Comparison of ENCODE assay signal across 8 mouse cellular contexts in genomic region chr4:129190538-129190937, GRCm38 (mm10). TPM values are rescaled to one million over a fixed set of nuclear protein-coding genes. Genes with fewer than 3 reads are reported as not detected.
DNase-seq lines count a peak whose midpoint lies in the region; ATAC-seq and TF ChIP-seq lines count a peak whose summit lies in the region.

No protein-coding gene starts in this region.

- H3K4me1 ChIP-seq in lung, embryonic 15.5 days = peaks cover 19% of the 10 kb centered on the region
- H3K4me1 ChIP-seq in bone marrow macrophage, adult 2 months (ENCODE audit: control insufficient read depth, insufficient read depth, low read length) = peaks cover 14% of the 10 kb centered on the region
- peaks cover 15% of the 10 kb centered on the region for H3K4me1 ChIP-seq in forebrain, postnatal 0 days (ENCODE audit: insufficient read depth)
- H3K4me1 ChIP-seq in limb, embryonic 10.5 days = peaks cover 25% of the 10 kb centered on the region
- H3K4me1 ChIP-seq in neural tube, embryonic 12.5 days = peaks cover 26% of the 10 kb centered on the region

- peak overlapping the region; percentile 65 for H3K4me2 ChIP-seq in lung, embryonic 15.5 days
- peak overlapping the region; percentile 76 for H3K4me2 ChIP-seq in forebrain, postnatal 0 days (ENCODE audit: low read depth)
- peak overlapping the region; percentile 88 for H3K4me2 ChIP-seq in neural tube, embryonic 12.5 days (replicated peaks)

- H3K27ac ChIP-seq in lung, embryonic 15.5 days = peak overlapping the region; percentile 79; the same call in 1 of the 2 replicates
- H3K27ac ChIP-seq in bone marrow macrophage, adult 2 months (ENCODE audit: insufficient read depth, low read depth, low read length) = peak overlapping the region; percentile 73
- peak overlapping the region; percentile 86 for H3K27ac ChIP-seq in forebrain, postnatal 0 days (ENCODE audit: low read depth, low read length)
- peak overlapping the region; percentile 89 for H3K27ac ChIP-seq in limb, embryonic 10.5 days
- no peak overlapping the region for H3K27ac ChIP-seq in neural tube, embryonic 12.5 days

- H3K36me3 ChIP-seq in lung, embryonic 15.5 days = no peaks in the 10 kb centered on the region
- H3K36me3 ChIP-seq in forebrain, postnatal 0 days (ENCODE audit: insufficient read depth) = peaks cover 15% of the 10 kb centered on the region
- H3K36me3 ChIP-seq in limb, embryonic 10.5 days = peaks cover 30% of the 10 kb centered on the region
- H3K36me3 ChIP-seq in neural tube, embryonic 12.5 days = peaks cover 21% of the 10 kb centered on the region; the same call in 1 of the 2 replicates

- no peak for ATAC-seq in lung, embryonic 15.5 days (ENCODE audit: borderline replicate concordance, extremely low read depth, low FRiP score, low TSS enrichment)
- ATAC-seq in forebrain, postnatal 0 days = no peak
- no peak for ATAC-seq in neural tube, embryonic 12.5 days (ENCODE audit: low FRiP score, low read depth)

- TF ChIP-seq POLR2A in bone marrow macrophage, adult 2 months (IDR thresholded peaks at IDR 0.05; ENCODE audit: borderline replicate concordance, low read depth, low read length) = no peak

- H3K27me3 ChIP-seq in lung, embryonic 15.5 days = no peaks in the 10 kb centered on the region
- H3K27me3 ChIP-seq in forebrain, postnatal 0 days (ENCODE audit: insufficient read depth, low read length) = no peaks in the 10 kb centered on the region
- no peaks in the 10 kb centered on the region for H3K27me3 ChIP-seq in limb, embryonic 10.5 days (ENCODE audit: low read depth, poor library complexity, severe bottlenecking)
- no peaks in the 10 kb centered on the region for H3K27me3 ChIP-seq in neural tube, embryonic 12.5 days (replicated peaks)

- H3K4me3 ChIP-seq in lung, embryonic 15.5 days = peak overlapping the region; percentile 92
- peak overlapping the region; percentile 94 for H3K4me3 ChIP-seq in bone marrow macrophage, adult 2 months (ENCODE audit: insufficient read depth, low read length)
- peak overlapping the region; percentile 91 for H3K4me3 ChIP-seq in forebrain, postnatal 0 days (ENCODE audit: low read depth, low read length)
- peak overlapping the region; percentile 99 for H3K4me3 ChIP-seq in limb, embryonic 10.5 days
- H3K4me3 ChIP-seq in neural tube, embryonic 12.5 days = peak overlapping the region; percentile 90

- no peak for TF ChIP-seq CTCF in bone marrow macrophage, adult 2 months (IDR thresholded peaks at IDR 0.05; ENCODE audit: low read depth, low read length)
- TF ChIP-seq CTCF in forebrain, postnatal 0 days (IDR thresholded peaks at IDR 0.05; ENCODE audit: low read depth) = no peak

- H3K9ac ChIP-seq in lung, embryonic 15.5 days = peak overlapping the region; percentile 75
- H3K9ac ChIP-seq in forebrain, postnatal 0 days = peak overlapping the region; percentile 81
- peak overlapping the region; percentile 87 for H3K9ac ChIP-seq in neural tube, embryonic 12.5 days

- no peak for DNase-seq in lung, postnatal 25 days (ENCODE audit: low spot score)
- DNase-seq in forebrain, postnatal 0 days = no peak
- peak; percentile 43 for DNase-seq in limb, embryonic 10.5 days (ENCODE audit: low spot score)
- no peak for DNase-seq in left cerebral cortex, adult 11 months (ENCODE audit: low spot score)
- no peak for DNase-seq in ovary, adult 18-20 months (ENCODE audit: low spot score)

- H3K9me3 ChIP-seq in lung, embryonic 15.5 days = no peaks in the 10 kb centered on the region
- H3K9me3 ChIP-seq in forebrain, postnatal 0 days (ENCODE audit: low read length) = no peaks in the 10 kb centered on the region
- no peaks in the 10 kb centered on the region for H3K9me3 ChIP-seq in limb, embryonic 10.5 days (replicated peaks)
- H3K9me3 ChIP-seq in neural tube, embryonic 12.5 days = no peaks in the 10 kb centered on the region

- 4% methylated on average over 12 of the region's 12 CpGs for WGBS in lung, embryonic 15.5 days
- WGBS in forebrain, postnatal 0 days = 5% methylated on average over 12 of the region's 12 CpGs
- WGBS in limb, embryonic 10.5 days = 5% methylated on average over 12 of the region's 12 CpGs
- WGBS in neural tube, embryonic 12.5 days = 3% methylated on average over 12 of the region's 12 CpGs

RNA-seq across cellular contexts. Expression of gene Yars, which starts 1.0 kb away (rescaled TPM):
- 66.4 and 69.8 TPM in 2 replicates for polyA plus RNA-seq in lung, embryonic 15.5 days (2015; fragmentation: Nextera tagmentation; extraction: Ambion mirVana)
- polyA plus RNA-seq in bone marrow macrophage, adult 2 months (2012; ENCODE audit: insufficient read depth, insufficient read length, missing spikeins) = 18.0 and 21.7 TPM in 2 replicates
- 97.7 and 119 TPM in 2 replicates for total RNA-seq in forebrain, postnatal 0 days (2014; rRNA removed)
- 108 and 120 TPM in 2 replicates for polyA plus RNA-seq in forebrain, postnatal 0 days (2015; fragmentation: Nextera tagmentation; extraction: Ambion mirVana)
- 98.9 and 103 TPM in 2 replicates for polyA plus RNA-seq in limb, embryonic 10.5 days (2016; fragmentation: Nextera tagmentation; extraction: Ambion mirVana)
- 103 and 111 TPM in 2 replicates for polyA plus RNA-seq in neural tube, embryonic 12.5 days (2016; fragmentation: Nextera tagmentation; extraction: Ambion mirVana)

RNA-seq across cellular contexts. Expression of gene S100pbp, which starts 1.0 kb away (rescaled TPM):
- polyA plus RNA-seq in lung, embryonic 15.5 days (2015; fragmentation: Nextera tagmentation; extraction: Ambion mirVana) = 13.5 and 14.4 TPM in 2 replicates
- 25.9 and 26.8 TPM in 2 replicates for polyA plus RNA-seq in bone marrow macrophage, adult 2 months (2012; ENCODE audit: insufficient read depth, insufficient read length, missing spikeins)
- 41.4 and 52.2 TPM in 2 replicates for total RNA-seq in forebrain, postnatal 0 days (2014; rRNA removed)
- 11.0 and 15.6 TPM in 2 replicates for polyA plus RNA-seq in forebrain, postnatal 0 days (2015; fragmentation: Nextera tagmentation; extraction: Ambion mirVana)
- 29.7 and 34.5 TPM in 2 replicates for polyA plus RNA-seq in limb, embryonic 10.5 days (2016; fragmentation: Nextera tagmentation; extraction: Ambion mirVana)
- polyA plus RNA-seq in neural tube, embryonic 12.5 days (2016; fragmentation: Nextera tagmentation; extraction: Ambion mirVana) = 20.5 and 21.6 TPM in 2 replicates

RNA-seq across cellular contexts. Expression of gene Fndc5, which starts 53.7 kb away (rescaled TPM):
- 2.7 and 3.7 TPM in 2 replicates for polyA plus RNA-seq in lung, embryonic 15.5 days (2015; fragmentation: Nextera tagmentation; extraction: Ambion mirVana)
- polyA plus RNA-seq in bone marrow macrophage, adult 2 months (2012; ENCODE audit: insufficient read depth, insufficient read length, missing spikeins) = not detected in 2 replicates
- total RNA-seq in forebrain, postnatal 0 days (2014; rRNA removed) = 10.3 and 11.6 TPM in 2 replicates
- 5.8 and 8.3 TPM in 2 replicates for polyA plus RNA-seq in forebrain, postnatal 0 days (2015; fragmentation: Nextera tagmentation; extraction: Ambion mirVana)
- 2.0 and 2.6 TPM in 2 replicates for polyA plus RNA-seq in limb, embryonic 10.5 days (2016; fragmentation: Nextera tagmentation; extraction: Ambion mirVana)
- polyA plus RNA-seq in neural tube, embryonic 12.5 days (2016; fragmentation: Nextera tagmentation; extraction: Ambion mirVana) = 21.7 and 21.8 TPM in 2 replicates
